Mouse (Mus musculus) heart, embryonic 15.5 days (tissue): Measurements from ENCODE around the gene Nudt3. TPM values are rescaled to one million over a fixed set of nuclear protein-coding genes. Genes with fewer than 3 reads are reported as not detected.

Source experiments
- ATAC-seq: fragments of 200-750 bp; cut with Nextera tagmentation; replicated peaks from 2 replicates; pipeline ENCODE4 v1.8.0; 2017; ENCODE audit warnings: low read depth, moderate TSS enrichment; ENCODE audit not compliant: insufficient number of reproducible peaks, insufficient read depth, low FRiP score
- H3K27ac ChIP-seq: fragments of 300-500 bp; sonication (generic); 2 replicates; pipeline ENCODE4 v1.5.1; 2015; ENCODE audit warnings: mild to moderate bottlenecking, inconsistent platforms
- H3K27me3 ChIP-seq: fragments of 300-500 bp; sonication (generic); 2 replicates; pipeline ENCODE4 v1.6.1; 2015; ENCODE audit warnings: inconsistent platforms
- H3K36me3 ChIP-seq: fragments of 300-500 bp; sonication (generic); 2 replicates; pipeline ENCODE4 v1.6.1; 2015; ENCODE audit warnings: mild to moderate bottlenecking, inconsistent platforms
- H3K4me1 ChIP-seq: fragments of 300-500 bp; sonication (generic); replicated peaks from 2 replicates; pipeline ENCODE4 v1.6.1; 2015; ENCODE audit warnings: inconsistent platforms
- H3K4me2 ChIP-seq: fragments of 300-500 bp; sonication (generic); 2 replicates; pipeline ENCODE4 v1.6.1; 2015; ENCODE audit warnings: inconsistent platforms, mild to moderate bottlenecking, moderate library complexity
- H3K4me3 ChIP-seq: fragments of 300-500 bp; sonication (generic); 2 replicates; pipeline ENCODE4 v1.5.1; 2015; ENCODE audit warnings: mild to moderate bottlenecking, inconsistent platforms
- H3K9ac ChIP-seq: fragments of 300-500 bp; sonication (generic); 2 replicates; pipeline ENCODE4 v1.6.1; 2015; ENCODE audit warnings: mild to moderate bottlenecking, inconsistent platforms
- H3K9me3 ChIP-seq: fragments of 300-500 bp; sonication (generic); replicated peaks from 2 replicates; pipeline ENCODE4 v1.6.1; 2016; ENCODE audit warnings: inconsistent platforms
- WGBS: fragments of 180-500 bp; shearing (Covaris S2); methylation state at CpG from one replicate; pipeline ENCODE4 v1.1.7; 2015; ENCODE audit warnings: mixed read lengths; 5-methylcytosine and 5-hydroxymethylcytosine counted together
- polyA plus RNA-seq: library from polyadenylated mRNA; unstranded; fragments of >200 nt; fragmentation: Nextera tagmentation; extraction: Ambion mirVana; gene quantifications from 2 replicates; pipeline ENCODE4 v1.2.1, GENCODE M21; 2015

Nudt3 gene
- polyA plus RNA-seq, 1 experiment from 2014 or later, result 132 TPM

DNA sequence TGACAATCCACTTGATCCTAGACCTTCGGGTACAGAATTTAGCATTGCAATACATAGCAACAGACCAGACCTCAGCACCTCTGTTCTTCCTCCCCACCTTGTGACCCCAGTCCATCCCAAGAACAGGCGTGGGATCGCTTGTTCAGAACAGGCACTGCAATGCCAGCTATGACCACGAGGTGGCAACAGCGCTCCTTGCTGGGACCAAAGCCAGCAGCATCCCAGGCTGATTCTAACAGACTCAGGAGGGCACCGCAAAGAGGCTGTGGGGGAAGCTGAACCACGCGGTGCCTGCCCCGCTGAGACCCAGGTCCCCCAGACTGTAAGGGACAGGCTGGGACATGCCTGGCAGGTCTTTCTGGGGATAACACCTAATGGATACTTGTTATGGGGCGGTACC is 88.6 kb downstream of the Nudt3 start:
- Histone ChIP-seq H3K4me2 (no peak overlapping the region), H3K9me3 (no peaks in the 10 kb centered on the region), H3K27me3 (no peaks in the 10 kb centered on the region), H3K4me3 (no peak overlapping the region), H3K9ac (no peak overlapping the region), H3K27ac (no peak overlapping the region), H3K4me1 (no peaks in the 10 kb centered on the region), H3K36me3 (no peaks in the 10 kb centered on the region)
- no peak for ATAC-seq
- WGBS, result 2% methylated on average over 10 of the region's 10 CpGs

- 85% methylated on average over 3 of the region's 3 CpGs for WGBS
Observed at GRCm38 (mm10) chr17:27533354-27533753, 89.9 kb downstream of the Nudt3 start.

GRCm38 (mm10) chr17:27532095-27532494 is 91.2 kb downstream of the Nudt3 start:
- H3K9me3 ChIP-seq, result no peaks in the 10 kb centered on the region
- no peaks in the 10 kb centered on the region for H3K36me3 ChIP-seq
- no peak overlapping the region for H3K4me3 ChIP-seq
- H3K4me2 ChIP-seq, result no peak overlapping the region
- 79% methylated on average over 8 of the region's 8 CpGs for WGBS
- H3K27ac ChIP-seq, result no peak overlapping the region
- no peak for ATAC-seq
- no peaks in the 10 kb centered on the region for H3K4me1 ChIP-seq
- no peak overlapping the region for H3K9ac ChIP-seq
- no peaks in the 10 kb centered on the region for H3K27me3 ChIP-seq

More at GRCm38 (mm10) chr17:27533354-27533753, 89.9 kb downstream of the Nudt3 start:
- H3K4me1 ChIP-seq, result no peaks in the 10 kb centered on the region
- no peaks in the 10 kb centered on the region for H3K36me3 ChIP-seq
- no peaks in the 10 kb centered on the region for H3K27me3 ChIP-seq
- no peak overlapping the region for H3K4me2 ChIP-seq
- no peak overlapping the region for H3K4me3 ChIP-seq
- ATAC-seq, result no peak
- H3K9me3 ChIP-seq, result no peaks in the 10 kb centered on the region
- no peak overlapping the region for H3K9ac ChIP-seq
- no peak overlapping the region for H3K27ac ChIP-seq

Other genes starting within 250 kb of the Nudt3 start
- 0.05 and 0.36 TPM in 2 replicates for gene Grm4, start 102.1 kb downstream of the Nudt3 start, polyA plus RNA-seq
- 95.0 and 152 TPM in 2 replicates for gene Hmga1, start 67.0 kb downstream of the Nudt3 start, polyA plus RNA-seq
- 14.5 and 23.0 TPM in 2 replicates for gene AI413582, start 57.7 kb downstream of the Nudt3 start, polyA plus RNA-seq
- not detected in 2 replicates for gene RPS10-NUDT3, start 11.7 kb upstream of the Nudt3 start, polyA plus RNA-seq
- gene Rps10, start 13.2 kb upstream of the Nudt3 start, polyA plus RNA-seq, result 506 and 536 TPM in 2 replicates
- gene Pacsin1, start 32.0 kb upstream of the Nudt3 start, polyA plus RNA-seq, result 0.54 and 0.82 TPM in 2 replicates
- gene Spdef, start 105.5 kb upstream of the Nudt3 start, polyA plus RNA-seq, result 0.25 and 0.28 TPM in 2 replicates
- 11.9 and 14.1 TPM in 2 replicates for gene D17Wsu92e, start 197.2 kb upstream of the Nudt3 start, polyA plus RNA-seq
- 186 and 202 TPM in 2 replicates for gene Snrpc, start 214.7 kb upstream of the Nudt3 start, polyA plus RNA-seq
- 3.0 and 3.8 TPM in 2 replicates for gene Uhrf1bp1, start 232.9 kb upstream of the Nudt3 start, polyA plus RNA-seq